Mouse (Mus musculus) testis, adult 2 months (tissue): ENCODE data around the gene Zbtb16.

ENCODE experiments used
- CTCF ChIP-seq: fragments of 200-500 bp; IDR thresholded peaks from 2 replicates; pipeline ENCODE4 v1.5.1; 2012; ENCODE audit warnings: low read depth, mild to moderate bottlenecking, inconsistent platforms, low read length, moderate library complexity; ENCODE audit not compliant: control insufficient read depth, insufficient read depth, insufficient replicate concordance
- POLR2A ChIP-seq: fragments of 200-500 bp; IDR thresholded peaks from 2 replicates; pipeline ENCODE4 v1.6.1; 2012; ENCODE audit warnings: low read depth, mild to moderate bottlenecking, inconsistent platforms, low read length, moderate library complexity; ENCODE audit not compliant: control insufficient read depth

DNA sequence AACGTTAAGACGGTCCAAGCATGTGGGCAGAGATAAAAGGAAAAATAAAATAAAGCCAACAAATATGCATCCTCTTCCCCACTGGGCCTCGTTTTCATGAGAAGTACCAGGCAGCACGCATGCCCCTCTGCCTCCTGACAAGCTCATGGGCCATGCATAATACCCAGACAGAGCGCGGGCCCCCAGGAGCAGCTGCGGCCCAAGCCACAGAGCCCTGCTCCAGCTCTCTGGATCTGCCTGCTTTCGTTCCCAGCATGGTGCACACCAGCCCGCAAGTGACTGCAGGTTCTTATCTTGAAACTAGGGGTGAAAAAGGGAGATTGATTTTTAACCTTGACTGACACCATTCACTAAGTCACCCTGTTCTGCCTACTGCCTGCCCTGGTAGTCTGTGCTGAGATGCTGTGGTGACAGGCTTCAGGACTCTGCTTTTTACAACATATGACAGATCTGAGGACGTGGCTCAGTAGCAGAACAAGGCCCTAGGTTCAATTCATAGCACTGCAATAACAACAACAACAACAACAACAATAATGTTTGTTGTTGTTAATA lies 79.7 kb downstream of the Zbtb16 start:
- no peak for TF ChIP-seq POLR2A
- no peak for TF ChIP-seq CTCF
